Mouse (Mus musculus) urinary bladder, postnatal 4 days (tissue): ENCODE measurements around the gene Prop1.

Experiments used
- DNase-seq, 2 experiments: peaks; one replicate each; pipeline ENCODE4 v3.0.0; 2021 to 2022; ENCODE audit warnings: low spot score in 2 of 2

Gene Prop1

DNA sequence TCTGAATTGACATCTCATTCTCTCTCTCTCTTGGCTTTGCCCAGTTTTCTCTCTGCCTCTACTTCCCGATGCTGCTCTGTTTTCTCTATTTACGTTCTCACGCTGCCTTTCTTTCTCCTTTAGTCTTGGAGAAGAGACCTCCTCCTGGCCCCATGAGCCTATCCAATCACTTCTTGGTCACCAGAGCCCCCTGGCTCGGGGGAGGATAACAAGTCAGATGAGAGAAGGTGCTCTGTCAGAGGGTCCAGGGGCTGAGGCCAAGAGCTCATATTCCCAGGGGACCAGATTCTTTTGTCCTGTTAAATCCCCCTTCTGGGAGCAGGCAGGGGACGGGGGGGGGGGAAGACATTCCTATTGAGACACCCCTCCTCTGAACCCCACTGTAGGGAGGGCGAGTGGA, at the start of gene Prop1:
Gene Prop1, minus strand, starts transcription at position 101 of the 400 bp plus-strand sequence.
- no peak for DNase-seq

DNA sequence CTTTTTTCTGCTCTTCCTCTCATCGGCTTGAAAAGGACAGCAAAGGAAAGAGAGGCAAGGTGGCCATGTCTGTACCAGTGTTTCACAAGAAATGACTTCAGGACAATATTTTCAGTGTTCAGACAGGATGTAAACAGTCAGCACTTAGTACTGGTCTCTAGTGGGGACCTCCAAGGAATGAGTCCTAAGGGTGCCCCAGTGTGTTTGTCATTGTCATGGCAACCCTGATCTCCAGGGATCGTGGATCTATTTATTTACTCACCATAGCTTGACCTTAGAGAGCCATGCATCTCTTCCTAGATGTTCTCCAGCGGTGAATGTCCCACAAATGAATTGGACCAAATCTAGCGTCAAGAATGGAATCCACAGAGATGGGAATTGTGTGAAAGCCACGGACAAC, 49.7 kb upstream of the Prop1 start, which contains the start of gene Olfr51:
Gene Olfr51, plus strand, starts transcription at position 301 of the 400 bp plus-strand sequence.
- no peak for DNase-seq

DNA sequence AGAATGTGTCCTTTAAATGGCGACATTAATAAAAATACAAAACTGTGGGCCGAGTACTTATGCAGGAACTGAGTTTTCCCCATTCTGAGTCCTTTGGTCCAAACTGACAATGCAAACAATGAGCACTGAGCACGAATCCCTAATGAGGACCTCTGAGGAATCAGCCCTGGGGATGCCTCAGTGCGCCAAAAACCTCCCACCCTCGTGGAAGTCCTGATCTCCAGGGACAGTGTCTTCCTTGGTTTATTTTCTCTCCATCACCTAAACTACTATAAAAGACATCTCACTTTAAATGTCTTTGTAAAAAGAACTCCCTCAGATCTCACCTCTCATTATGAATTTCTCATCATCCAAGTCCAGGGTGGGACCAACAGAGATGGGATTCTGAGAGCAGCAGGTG, 28.1 kb upstream of the Prop1 start, which contains the start of gene Olfr1377:
Gene Olfr1377, plus strand, starts transcription at position 301 of the 400 bp plus-strand sequence.
- DNase-seq: no peak

DNA sequence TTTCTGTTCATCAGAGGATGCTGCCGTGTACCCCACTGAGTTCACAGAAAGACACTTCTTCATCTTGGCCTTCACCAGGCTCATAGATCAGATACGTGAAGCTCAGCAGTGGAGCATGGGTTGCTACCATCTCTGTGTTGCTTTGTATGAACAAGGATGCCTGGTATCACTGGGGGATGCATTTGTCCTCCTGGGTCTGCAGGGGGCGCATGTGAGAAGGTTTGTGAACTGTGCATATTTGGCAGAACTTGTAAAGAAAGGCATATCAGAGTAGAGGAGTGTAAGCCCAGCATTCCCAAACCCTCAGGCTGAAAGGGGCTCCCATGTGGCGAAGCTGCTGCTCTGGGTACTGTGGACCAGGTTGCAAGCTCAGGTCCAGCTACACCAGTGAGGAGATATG, 23.7 kb upstream of the Prop1 start:
- DNase-seq: no peak

DNA sequence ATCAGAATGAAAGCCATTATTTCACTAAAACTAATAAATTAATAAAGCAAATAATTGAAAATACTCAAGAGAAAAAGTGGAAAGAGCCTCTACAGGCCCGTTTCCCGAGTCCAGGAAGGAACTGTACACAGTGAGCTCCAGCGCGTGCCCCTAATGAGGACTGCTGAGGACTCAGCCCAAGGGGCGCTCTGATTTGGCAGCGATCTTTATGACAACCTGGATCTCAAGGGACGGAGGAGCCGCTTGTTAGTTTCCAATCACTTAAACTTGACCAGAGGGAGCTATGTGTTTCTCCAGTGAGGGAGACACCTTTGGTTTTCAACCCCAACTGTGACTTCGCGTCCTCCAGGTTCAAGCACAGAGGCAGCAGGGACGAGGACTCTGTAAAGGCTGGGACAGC, 12.7 kb upstream of the Prop1 start, which contains the start of gene Olfr1378:
Gene Olfr1378, plus strand, starts transcription at position 301 of the 400 bp plus-strand sequence.
- DNase-seq: no peak

DNA sequence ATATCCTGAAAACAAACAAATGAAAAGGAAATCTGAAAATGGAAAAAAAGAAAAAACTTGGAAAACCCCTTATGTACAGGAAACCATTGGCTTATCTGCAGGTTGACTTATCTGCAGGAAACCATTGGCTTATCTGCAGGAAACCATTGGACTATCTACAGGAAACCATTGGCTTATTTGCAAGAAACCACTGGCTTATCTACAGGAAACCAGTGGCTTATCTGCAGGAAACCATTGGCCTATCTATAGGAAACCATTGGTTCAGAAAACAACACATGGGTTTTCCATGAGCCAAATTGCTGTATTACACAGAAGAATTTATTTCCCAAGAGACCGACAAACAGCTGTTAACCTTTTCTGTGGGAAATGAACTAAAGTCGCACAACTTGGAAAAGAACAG, 11.3 kb upstream of the Prop1 start:
- no peak for DNase-seq

DNA sequence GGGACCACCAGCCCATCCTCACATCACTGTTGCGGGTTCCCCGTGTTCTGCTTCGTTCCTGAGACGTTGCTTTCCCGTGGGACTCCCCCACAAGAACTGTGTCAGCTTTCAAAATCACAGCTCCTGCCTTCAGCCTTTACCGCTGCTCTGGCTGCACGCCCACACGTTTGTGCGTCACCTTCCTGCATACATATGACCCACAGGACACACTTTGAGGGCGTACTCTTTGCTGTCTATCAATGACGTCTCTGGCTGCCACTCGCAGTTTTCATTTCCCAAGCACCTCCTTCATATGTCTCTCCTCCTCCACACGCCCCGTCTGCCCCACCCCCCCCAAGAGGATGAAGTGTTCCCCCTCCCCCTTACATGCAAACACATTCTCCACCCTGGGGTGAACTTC, 1.3 kb downstream of the Prop1 start:
- DNase-seq: no peak

DNA sequence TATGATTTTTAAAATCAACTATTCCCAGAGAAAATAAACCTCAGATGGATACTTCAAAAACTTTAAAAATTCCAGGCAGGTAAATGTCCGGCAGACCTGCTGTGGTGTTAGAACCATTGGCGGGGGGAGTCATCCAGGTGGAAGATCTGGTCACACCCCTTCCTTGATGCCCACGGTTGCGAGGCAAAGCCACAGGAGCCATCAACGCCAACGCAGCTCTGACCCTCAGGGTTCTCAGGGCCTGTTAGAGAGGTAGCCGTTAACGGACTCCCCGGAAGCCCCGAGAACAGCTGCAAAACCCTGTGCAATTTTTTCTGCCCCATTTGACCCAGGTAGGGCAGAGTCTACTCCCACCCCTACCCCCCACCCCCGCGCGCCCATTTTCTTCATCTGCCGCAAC, 10.1 kb downstream of the Prop1 start, which contains the start of gene 4933414I15Rik:
Gene 4933414I15Rik, minus strand, starts transcription at position 260 of the 400 bp plus-strand sequence.
- no peak for DNase-seq

DNA sequence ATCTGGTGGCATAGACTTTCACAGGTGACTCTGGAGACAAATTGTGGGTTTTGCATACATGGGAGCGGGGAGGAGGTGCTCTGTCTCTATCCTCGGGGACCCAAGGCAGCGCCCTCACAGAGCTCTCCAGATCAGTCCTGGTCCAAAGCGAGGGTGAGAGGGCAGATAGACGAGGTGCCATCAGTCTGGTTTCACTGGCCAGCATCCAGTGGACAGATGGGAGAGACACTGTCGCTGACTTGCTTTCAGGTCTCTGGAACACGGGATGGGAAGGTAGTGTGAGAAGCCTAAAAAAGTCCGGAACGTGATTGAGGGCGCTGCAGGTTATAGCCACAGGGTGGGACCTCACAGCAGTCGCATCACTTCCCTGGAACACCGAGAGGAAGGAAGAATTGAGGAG, 11.2 kb downstream of the Prop1 start:
- no peak for DNase-seq

DNA sequence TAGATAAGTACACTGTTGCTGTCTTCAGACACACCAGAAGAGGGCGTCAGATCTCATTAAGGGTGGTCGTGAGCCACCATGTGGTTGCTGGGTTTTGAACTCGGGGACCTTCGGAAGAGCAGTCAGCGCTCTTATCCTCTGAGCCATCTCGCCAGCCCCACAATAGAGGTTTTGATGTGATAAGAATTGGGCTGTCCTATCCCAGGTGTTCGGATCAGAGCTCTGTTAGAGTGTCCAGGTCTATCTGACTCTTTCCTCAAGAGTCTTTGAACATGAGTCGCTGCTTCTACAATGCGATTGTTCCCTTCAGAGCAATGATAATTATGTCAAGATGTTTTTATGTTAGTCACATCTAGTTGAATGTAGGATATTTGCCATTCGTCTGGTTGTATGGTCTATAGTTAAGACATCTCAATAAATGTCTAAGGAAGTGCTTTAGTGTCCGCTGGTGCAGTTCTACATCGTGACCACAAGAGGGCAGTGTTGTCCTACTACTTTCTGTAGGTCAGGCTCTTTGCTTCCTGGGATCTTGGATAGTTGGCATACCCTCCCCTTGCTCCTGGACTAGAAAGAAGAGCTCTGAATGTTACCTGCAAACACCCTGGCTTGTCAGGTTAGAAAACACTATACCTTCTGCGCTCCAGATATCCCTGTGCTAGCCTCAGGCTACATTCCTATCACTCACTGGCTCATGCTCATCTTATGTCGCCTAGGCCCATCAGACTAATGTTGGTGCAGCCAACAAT, 13.8 kb downstream of the Prop1 start:
- no peak for DNase-seq

DNA sequence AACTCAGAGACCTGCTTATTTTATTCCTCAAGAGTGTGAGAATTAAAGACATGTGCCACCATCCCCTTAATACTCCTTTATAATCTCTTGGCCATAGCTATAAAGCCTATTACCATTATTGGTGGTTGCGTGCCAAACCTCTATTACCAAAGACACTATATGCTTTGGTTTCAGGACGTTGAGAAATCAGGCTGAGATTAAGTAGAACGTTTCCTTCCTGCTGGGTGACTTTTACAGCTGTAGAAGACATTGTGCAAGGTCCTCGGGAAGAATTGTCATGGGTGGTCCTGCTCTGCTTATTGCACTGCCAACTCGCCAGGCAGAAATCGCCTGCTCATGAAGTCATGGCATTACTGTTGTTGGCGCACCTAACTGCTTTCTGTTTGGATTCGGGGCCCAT, 15.1 kb downstream of the Prop1 start:
- no peak for DNase-seq

DNA sequence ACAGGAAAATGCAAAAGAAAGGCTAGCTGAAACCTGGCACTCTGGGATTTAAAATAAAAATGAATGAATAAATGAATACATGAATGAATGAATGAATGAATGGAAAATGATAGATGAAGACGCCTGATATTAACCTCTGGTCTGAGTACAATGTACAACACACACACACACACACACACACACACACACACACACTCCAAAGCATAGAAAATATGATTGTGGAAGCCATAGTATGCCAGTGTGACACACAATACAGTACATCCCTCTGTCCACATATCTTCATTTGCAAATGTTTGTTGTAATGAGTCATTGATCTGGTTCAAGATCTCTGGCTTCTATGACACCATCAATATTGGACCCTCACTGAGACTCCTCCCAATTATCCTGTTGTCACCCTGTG, 21.5 kb downstream of the Prop1 start:
- no peak for DNase-seq

DNA sequence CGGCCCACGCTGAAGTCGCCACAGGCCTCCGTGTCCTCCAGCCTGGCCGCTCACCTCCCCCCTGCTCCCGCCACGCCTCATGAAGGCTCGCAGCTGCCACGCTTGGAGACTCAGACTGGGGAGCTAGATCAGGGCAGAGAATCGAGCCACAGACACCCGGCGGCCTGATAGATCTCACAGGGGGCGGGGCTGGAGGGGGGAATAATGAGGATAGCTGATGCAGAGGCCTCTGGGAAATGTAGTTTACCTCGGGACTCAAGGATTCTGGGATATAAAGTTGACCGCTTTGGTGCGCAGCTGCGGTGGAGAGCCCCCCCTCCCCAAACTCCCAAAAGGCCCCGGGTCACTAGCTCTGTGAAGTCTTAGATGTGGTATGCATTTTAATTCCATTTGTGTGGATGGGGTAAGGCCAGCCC, 22.1 kb downstream of the Prop1 start, which contains the start of gene Zfp354b:
Gene Zfp354b, minus strand, starts transcription at position 183 of the 416 bp plus-strand sequence.
- DNase-seq: peak; percentile 70 to 77

DNA sequence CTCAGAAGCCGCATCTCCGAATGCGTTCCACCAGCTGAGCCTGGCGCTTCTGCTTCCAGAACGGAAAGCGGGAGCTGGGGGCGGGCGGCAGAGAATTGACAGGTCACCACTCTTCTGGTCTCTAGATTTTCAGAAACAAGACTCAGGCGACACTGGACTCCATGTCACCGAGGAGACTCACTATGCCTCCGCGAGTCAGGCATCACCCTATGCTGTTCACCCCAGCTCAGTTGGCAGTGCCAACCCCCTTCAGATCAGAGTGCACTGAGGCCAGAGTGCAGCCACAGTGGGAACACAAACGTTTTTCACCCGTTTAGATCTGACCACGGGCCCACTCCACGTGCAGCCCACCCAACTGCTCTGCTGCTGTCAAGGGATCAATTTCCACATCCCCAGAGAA, 22.5 kb downstream of the Prop1 start:
- no peak for DNase-seq

DNA sequence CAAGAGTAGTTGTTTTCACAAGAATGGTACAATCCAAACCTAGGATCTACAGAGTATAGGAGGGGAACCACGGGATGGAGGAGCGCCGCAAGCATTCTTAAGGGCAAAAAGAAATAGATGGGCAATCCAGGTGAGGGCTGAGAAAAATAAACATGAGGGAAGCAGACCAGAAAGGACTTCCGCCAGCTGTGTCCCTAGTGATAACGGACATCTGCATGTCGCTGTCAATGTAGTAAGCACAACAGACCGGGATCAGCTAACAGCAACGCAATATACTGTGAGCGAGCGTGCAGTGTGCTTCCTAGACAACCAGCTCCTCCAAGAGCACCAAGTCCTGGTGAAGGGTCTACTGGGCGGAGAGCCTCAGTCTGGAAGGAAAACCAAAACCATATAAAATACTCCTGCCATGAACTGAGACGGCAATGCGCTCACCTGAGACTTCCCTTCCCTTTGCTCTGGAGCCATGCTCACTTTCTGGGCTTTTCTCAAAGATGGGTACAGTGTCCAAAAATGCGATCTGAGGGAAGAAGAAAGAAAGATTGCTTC, 23.0 kb downstream of the Prop1 start:
- DNase-seq: peak in 1 of 2 experiments; percentile 16

DNA sequence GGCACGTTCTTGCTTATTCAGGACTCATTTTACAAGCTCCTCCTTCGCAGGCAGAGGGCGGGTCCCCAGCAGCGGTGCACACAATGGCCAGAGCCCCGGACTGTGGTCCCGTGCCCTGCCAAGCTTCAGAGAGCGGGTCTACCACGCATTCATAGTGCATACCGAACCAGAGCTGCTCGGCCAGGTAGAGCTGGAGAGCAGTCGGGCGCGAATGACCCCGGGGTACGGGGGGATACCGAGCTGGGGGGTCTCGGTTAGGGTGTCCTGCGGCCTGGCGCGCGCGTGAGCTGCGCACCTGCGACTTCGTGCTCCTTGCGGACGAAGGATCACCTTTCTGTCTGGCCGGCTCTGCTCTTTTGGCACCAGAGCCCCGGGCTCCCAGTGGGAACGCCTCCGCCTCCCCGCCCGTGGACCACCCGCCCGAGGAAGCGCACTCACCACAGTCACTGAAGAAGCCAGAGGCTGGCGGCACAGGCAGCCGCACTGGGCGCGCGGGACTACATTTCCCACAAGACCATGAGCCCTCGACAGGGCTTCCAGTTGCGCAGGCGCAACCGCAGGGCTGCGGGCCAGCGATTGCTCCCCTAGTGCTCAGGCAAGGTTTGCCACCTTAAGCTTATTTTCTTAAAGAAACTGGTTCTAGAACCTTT, 37.8 kb downstream of the Prop1 start, which contains the start of gene Zfp2:
Gene Zfp2, minus strand, starts transcription at position 495 of the 650 bp plus-strand sequence.
- DNase-seq: peak; percentile 85 to 90

DNA sequence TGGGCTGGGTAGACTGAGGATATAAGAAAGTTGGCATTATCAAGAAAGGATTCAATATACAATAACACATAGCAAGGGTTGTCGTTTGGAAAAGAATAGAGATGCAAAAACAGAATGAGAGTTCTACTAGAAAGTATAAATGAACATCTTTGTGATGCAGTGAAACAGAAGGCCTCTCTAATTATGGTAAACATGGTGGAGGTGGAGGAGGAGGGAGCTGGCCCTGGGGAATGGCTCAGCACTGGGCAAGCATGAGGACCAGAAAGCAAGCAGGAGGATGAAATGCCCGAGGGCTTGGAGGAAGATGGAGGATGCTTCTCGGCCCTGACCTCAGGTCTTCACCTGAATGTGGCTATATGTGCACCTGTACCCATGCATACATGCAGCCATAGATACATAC, 39.1 kb downstream of the Prop1 start:
- DNase-seq: peak in 1 of 2 experiments; percentile 17

DNA sequence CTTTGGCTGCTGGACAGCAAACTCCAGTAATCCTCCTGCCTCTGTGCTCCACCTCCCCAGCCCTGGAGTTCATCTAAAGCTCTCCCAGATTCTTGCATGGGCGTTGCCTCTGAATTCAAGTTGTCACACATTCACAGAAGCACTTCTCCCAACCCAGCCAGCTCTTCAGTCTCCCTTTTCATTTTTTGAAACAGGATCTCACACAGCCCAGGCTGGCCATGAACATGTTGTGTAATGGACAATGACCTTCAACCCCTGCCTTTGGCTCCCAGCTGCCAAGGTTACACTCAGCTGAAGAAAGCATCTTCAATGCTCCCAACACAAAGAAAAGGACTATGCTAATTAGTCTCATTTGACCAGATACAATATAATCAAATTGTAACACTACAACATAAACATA, 40.3 kb downstream of the Prop1 start:
- DNase-seq: peak in 1 of 2 experiments; percentile 40

DNA sequence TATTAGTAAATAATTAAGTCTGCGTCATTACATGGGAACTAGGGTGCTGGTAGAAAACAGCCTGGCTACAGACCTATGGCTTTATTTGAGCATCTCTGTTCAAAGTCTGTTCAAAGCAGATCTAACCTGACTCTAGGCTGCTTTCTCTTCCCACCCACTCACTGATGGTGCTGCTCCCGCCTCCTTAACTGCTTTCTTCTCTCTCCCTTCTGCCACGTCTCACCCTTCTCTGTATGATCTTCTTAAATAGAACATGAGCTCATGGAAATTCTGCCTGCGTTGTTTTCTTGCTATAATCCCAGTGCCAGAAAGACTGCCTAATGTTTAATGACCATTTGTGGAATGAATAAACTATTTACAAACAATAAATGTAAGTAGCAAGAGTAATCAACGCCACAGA, 45.4 kb downstream of the Prop1 start:
- DNase-seq: no peak
